Mouse (Mus musculus): ENCODE measurements at regions not wholly inside any gene's neighbourhood (a gene's known extent, or its start where the extent isn't known, plus 50 kb on each side); places are given as distances from the start of the nearest gene placed in this dataset.

DNA sequence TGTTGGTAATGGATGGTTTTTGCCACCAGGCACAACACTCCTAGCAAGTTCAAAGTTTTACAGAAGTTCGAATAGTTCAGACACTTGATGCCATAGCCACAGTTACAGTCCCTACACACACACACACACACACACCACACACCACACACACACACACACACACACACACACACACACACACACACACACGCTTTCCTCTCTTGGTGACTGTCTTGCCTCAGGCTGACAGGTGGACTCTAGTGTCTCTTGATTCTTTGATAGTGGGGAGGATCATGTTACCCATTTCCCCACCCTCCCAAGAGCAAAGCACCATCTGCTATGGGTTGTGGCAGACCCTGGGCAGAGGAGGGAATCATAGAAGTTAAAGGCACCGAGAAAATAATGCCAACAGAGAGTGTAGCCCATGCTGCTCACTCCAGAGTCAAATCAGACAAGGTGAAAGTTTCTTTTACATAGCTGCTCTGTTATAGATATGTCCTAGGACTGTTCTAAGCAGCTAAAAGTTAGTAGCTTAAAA, 75.9 kb downstream of the Klhl25 start:
- DNase-seq (ENCODE audit: low read depth): no peak

DNA sequence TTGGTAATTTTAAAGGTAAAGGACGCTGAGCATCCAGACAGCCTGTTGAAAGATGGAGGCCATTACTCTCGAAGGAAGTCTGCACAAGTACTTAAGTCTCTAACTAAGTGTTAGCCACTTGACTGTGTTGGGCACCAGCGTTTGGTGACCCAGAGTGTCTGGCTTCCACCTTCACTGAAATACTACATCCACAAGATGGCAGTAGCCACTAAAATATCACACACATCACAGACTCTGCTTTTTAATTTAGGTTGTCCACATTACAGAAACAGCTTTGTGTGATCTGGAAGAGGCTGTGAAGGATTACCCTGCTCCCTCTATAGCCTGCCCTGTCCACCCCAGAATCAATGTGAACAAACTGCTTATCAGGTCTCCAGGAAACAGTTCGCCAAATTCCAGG, 79.4 kb downstream of the Klhl25 start:
- DNase-seq (ENCODE audit: low read depth): peak; percentile 64

DNA sequence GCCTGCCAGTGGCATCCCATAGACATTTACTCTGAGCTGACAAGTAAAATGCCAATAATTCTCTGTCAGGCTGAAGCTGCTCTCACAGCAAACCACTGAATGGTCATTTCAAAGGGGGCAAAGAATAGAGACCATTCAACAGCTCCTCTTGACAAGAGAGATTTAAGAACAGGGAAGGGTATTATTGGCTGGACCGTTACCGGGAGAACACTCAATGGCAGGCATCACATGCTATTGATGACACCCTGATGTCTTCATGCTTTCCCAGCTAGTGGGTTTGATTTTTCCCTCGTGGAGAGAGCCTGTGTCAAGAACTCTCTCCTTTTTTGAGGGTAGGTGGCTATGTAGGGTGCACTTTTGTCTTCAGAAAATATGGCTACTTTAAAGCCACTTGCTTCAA, 95.7 kb downstream of the Klhl25 start:
- no peak for DNase-seq (ENCODE audit: low read depth)

DNA sequence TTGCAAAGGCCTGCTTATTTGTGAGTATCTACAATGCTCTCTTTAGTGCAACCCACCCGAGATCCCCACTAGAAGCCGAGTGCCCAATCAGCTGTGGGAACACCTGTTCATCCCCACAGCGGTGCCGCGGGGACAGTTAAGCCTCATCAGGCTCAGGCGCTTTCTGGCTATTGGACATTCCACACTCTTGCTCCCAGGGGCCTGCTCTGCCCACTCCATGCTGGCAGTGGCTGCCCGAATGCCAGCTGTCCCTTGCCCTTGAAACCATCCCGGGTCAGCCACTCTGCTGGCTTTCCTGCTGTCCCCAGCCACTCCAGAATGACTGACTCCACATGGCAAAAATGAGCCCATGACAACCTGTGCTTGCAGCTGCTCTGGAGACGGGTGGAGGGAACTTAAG, 107.6 kb downstream of the Klhl25 start:
- DNase-seq (ENCODE audit: low read depth): no peak

DNA sequence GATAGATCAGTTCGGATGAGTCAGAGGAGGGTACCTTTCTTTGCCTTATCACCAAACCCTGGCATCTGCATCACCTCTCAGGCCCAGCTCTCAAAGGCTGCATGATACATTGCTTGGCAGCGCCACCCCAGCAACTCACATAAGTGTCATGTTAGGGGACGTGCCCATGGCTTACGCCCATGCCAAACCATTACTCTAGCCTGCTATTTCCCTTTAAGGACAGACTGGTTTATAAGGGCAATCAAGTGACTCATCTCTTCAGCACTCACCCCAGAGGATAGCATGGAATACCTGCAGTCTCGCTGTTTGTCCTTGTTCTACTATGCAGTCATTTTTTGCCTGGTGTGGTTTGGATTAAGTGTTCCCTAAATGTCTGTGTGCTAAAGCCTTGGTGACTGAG, 109.3 kb downstream of the Klhl25 start:
- DNase-seq (ENCODE audit: low read depth): no peak

DNA sequence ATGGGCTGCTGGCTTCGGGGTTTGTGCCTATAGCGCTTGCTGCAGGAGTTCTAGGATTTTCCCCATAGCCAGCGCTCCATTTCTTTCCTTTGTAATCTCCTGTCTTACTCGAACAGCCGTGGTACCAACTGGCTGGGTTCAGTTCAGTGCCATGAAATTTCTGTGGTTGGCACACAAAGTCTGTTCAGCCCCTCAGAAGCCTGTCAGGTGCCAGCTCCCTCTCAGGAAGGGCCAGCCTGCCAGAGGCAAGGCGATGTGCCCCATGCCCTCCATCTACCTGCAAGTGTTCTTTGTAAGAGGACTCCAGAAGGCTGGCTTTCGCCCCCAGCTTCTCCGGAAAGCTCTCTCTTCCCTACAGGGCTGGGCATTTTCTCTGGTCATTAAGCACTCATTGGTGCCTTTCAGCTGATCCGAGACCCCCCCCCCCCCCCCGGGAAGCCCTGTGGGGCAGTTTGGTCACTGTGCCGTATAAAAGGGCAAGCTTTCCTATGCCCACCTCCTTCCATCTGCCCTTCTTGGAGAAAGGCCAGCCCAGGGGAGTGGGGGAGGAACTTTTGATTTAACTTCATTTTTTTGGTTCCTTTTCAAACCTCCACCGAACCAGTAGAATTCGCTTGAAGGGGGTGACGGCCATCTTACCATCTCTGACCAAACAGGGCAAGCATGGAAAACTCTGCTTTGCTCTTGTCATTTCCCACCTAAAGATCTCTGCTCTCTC, 112.0 kb downstream of the Klhl25 start:
- no peak for DNase-seq (ENCODE audit: low read depth)

DNA sequence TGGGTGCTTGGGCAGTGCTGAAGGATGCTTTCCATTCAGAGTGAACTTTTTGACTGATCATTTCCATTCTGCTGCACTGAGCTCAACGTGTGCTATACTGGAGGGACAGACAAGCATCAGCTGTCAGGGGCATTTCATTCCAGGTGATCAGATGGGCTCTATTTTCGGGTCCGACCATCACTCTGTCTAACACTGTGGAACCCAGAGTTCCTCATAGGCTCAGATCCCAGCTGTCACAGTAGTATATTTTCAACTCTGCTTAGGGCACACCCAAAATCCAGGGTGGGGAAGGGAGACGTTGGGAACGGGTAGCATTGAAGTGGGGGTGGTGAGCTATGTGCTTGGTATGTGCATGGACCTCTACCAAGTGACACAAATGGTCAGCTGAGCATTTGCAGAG, 120.1 kb downstream of the Klhl25 start:
- DNase-seq (ENCODE audit: low read depth): no peak

DNA sequence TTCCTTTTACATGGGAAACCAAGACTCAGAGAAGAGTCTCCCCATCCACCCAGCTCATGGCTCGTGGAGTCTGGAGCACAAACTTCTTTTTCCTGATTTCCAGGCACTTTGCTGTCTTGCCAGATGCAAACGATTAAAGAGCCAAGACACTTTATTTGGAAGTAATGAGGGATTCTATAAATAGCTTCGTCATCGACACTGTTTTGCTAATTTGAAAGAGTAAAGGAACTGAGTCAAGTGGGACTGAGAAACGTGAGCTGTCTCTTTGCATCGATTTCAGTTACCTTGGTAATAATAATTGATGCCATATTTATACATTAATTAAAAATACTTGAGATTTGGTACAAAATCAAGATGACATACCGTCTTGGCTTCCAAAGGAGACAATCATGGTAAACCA, 122.8 kb downstream of the Klhl25 start:
- no peak for DNase-seq (ENCODE audit: low read depth)

DNA sequence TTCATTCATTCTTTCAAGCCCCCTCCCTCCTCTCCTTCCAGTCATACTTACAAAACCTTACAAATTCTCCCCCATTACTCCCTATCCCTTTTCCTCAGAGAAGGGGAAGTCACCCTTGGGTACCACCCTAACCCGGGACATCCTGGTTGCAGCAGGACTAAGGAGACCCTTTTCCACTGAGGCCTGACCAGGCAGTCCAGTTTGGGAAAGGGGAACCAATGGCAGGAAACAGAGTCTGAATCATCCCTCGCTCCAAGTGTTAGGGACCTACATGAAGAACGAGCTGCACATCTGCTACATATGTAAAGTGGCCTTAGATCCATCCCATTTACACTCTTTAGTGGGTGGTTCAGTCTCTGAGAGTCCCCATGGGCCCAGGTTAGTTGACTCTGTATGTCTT, 123.6 kb downstream of the Klhl25 start:
- no peak for DNase-seq (ENCODE audit: low read depth)

DNA sequence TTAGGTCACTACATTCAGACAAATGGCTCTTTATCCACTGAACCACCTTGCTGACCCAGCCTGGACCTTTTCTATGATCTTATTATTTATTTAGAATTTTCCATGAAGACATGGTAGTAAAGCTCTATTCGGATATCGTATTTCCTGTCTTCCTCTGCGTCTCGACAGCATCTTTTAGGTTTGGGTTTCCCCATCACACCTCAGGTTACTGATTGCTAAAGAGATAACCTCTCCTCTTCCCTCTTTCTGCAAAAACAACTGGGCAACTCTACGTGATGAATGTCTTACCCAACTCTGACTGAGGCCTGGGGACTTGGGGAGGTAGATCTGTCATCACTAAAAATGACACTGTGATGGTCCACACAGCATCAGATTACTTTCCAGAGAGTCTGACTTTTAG, 133.4 kb downstream of the Klhl25 start:
- no peak for DNase-seq (ENCODE audit: low read depth)

DNA sequence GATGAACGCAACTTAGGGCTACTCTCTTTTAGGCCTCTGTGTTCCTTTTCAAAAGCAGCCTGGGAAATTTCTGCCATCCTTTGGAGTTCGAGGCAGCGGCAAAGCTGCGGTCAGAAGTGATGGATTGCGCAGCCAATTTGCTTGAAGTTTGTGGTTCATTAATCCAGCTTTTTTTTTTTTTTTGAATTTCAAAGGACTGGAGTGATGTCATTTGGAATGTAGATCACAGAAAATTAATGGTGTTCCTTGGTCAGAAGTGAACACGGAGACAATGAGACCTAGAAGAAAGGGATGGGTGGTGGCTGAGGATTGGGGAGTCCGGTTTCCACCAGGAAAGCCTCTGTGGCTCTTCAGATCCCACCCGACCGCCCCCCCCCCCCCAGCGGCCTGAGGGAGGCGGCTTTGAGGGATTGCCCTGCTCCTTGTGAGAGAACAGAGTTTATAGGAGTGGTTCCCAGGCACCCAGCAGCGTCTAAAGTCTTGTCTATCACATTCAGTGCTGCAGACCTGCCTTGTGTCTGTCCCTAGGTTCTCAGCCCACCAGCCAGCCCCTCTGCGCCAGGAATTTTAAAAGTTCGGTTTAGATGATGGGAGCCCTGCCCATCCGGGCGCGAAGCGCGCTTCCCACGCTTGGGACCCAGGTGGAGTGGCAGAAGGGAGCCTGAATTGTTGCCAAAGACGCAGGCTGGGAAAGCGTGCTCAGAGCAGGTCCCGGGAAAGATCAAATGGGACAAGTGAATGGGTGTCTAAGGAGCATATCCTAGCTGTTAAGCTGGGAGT, 135.1 kb downstream of the Klhl25 start:
- no peak for DNase-seq (ENCODE audit: low read depth)

DNA sequence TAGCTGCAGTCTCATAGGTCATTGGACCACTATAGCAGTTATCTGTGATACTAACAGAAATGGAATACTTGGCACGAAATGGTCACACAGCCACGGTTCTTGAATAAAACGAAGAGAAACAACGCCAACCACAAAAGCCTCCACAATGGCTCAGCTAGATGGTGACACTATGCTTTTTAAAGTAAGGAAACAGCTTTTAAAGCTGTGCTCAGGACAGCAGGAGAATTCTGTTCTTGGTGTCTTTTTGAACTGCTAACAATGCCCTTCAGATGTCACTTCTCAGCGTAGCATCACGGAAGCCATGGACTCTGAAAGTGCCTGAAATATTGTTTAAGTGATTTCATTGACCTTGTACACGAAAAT, 135.7 kb downstream of the Klhl25 start:
- no peak for DNase-seq (ENCODE audit: low read depth)

DNA sequence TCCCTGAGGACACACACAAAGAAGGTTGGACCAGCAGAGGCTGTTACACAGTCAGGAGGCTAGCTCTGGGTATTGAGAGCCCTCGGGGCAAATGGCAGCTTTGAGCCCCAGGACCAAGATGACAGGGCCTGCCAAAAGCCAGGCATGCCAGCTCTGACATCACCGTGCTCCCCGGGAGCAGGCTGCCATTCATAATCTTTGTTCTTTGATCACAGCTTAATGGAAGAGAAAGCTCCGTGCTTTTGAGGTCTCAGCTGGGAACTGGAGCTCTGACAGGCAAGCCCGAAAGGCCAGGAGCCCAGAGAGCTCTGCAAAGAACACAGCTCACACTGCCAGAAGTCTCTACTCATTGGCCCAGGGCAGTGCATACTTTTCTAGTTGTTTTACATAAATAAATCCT, 150.7 kb downstream of the Klhl25 start:
- no peak for DNase-seq (ENCODE audit: low read depth)

DNA sequence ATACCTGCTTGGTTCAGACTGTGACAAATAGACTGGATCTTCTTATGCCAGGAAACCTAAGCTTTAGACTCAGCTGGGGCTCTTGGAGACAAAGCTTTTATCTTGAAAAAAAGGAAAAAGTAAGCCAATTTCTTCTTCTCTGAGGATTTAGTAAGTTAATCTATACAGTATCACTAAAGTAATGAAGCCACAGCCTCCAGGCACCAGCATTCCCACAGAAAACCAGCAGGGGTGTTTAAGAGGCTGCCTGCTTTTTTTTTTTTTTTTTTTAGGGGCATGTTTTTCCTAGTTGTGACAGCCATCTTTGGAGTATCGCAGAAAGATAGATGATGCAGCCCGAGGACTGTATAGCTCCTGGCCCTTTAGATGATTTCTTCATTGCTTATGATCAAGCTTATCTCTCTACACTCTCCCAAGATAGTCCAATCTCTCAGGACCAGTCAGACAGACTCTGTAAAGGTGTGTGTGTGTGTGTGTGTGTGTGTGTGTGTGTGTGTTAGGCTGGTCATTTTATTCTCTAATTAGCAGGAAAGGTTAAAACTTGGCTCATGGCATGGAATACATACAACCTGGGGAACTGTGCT, 151.3 kb downstream of the Klhl25 start:
- no peak for DNase-seq (ENCODE audit: low read depth)

DNA sequence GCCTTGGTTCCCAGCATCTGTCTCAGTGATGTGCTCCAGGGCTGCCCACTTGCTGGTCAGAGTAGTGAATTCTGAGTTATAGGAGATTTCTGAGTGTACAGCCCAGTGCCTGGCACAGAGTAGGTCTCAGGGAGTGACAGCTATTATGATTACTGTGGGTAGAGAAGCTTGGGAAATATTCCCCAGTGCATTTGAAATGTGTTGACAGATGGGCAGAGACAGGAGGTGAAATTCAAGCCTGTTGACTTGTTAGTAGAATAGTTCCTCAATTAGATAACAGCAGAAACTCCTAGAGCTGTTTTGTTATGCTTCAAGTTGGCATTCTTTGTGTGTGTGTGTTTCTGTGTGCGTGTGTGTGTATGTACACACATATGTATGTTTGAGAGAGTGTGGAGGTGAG, 152.9 kb downstream of the Klhl25 start:
- no peak for DNase-seq (ENCODE audit: low read depth)

DNA sequence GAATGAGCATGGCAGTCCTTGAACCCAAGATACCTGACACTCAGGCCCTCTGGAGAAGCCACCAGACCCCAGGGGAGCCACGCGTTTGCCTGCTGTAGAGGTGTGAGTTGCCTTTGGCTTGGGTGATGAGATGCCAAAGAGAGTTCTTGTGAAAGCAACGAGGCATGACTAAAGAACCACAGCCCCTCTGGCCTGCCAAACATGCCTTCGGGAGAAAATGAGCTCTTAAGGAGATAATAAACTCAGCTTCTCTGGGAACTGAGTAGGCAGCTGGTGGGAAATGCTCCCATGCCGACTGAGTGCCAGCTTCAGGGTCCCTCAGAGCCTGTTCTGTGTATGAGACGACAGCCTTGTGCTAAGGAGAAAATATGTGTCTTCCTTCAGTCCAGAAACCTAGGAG, 160.1 kb downstream of the Klhl25 start:
- no peak for DNase-seq (ENCODE audit: low read depth)

DNA sequence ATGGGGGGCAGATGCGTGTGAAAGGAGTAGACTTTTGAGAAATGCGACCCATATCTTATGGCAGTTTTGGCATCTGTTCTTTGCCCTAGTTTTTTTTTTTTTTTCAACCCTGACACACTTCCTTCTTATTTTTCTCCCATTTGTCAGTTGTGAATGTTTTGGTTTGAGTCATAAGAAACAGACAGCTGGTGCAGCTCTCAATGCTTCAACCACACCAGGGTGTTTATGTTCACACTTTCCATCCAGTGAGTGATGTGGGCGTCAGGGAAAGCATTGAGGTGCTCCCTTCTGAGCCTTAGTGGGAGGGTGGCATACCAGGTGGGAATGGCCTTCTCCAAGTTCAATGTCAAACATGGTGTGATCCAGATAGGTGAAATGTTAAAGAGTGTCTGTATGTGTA, 181.9 kb upstream of the Agbl1 start:
- DNase-seq (ENCODE audit: low read depth): no peak

DNA sequence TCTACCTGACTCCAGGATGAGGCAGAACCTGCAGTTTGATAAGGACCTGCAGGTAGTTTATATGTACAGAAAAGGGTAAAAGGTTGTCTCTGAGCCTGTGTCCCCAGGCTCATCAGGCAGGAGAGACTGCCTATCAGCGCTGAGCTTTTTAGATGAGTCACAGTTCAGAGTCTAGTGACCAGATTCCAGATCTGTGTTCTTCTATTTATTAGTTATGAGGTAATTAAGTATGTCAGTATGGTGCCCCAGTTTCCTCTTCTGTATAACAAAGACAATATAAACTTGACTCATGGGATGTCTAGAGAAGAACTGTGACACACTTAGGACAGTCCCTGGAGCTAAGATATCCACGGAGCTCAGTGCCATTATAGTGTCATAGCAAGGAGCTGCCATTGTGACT, 180.3 kb upstream of the Agbl1 start:
- DNase-seq (ENCODE audit: low read depth): peak; percentile 19

DNA sequence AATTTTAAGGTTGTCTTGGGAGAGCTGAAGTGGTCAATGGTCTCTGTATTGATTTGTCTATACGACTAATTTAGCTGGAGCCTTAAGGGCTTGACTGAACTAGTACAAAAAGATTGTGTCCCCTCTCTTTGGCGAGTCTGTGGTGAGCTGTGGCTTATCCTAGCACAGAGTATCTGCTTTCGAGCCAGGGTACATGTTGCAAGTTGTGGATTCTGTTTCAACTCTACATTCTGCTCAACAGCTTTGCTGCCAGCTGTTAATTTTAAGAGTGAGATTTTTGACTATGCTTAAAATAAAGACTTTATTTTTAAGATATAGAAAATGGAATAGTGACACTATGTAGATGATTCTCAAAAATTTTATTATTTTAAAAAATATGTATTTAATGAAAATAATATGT, 175.8 kb upstream of the Agbl1 start:
- DNase-seq (ENCODE audit: low read depth): no peak

DNA sequence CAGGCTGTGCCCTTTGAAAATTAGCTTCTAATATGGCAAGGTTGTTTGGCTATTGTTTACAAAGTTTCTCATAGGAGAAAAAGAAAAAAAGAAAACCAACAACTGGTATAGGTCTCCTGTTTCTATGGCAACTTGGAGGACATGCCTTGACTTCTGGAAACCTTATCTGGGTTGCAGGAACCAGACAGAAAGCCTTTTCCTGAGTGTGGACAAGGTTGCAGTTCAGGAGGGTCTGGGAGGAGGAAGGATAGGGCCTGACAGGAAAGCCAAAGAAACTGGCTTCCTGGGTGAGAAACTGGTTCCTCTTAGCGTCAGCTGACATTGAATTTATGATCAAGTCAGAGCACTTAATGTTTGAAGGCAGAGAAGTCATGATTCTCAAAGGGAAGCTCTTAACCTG, 130.5 kb upstream of the Agbl1 start:
- DNase-seq (ENCODE audit: low read depth): peak; percentile 58

DNA sequence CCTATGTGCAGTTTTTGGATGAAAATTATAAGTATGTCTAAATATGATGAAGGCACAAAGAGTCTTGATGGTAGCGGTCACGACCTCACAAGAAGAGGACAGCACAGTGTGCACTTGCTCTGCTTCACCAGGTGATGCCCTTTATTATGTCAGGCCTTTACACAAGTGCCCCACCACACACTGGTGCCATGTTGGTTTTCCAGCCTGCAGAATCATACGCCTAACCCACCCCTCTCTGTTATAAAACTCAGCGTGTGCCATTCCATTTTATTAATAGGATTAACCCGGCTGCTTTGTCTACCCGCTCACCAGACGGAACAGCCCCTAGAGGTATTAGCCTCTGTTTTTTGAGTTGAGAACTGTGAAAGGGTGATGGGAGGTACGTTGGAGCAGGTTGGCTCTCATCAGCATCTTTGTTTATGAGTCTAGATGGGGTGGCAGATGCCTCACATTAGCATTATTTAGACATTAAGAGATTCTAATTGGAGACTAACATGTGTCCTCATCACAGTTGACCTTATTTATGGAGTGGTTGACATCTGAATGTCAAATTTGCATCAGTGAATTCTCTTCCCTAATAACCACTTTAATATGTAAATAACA, 108.3 kb upstream of the Agbl1 start:
- no peak for DNase-seq (ENCODE audit: low read depth)

DNA sequence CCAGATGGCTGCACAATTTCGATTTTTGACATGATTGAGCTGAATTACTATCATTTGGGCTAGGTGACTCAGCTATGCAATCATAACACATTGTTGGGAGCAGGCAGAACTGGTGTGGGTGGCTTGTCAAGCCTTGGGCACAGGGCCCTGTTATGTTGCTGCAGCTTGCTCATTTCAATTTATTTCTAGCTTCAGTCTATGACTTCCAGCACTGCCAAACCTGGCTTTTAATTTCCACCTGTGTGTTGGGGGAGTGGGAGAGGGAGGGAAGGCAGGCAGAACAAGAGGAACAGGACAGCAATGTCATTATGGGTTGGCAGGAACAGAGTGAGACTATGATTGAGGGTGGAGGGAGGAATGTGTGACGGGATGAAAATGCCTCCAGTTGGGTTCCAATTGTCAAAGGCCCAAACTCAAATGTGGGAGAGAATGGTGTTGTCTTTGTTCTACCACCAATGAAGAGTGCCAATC, 102.0 kb upstream of the Agbl1 start:
- DNase-seq (ENCODE audit: low read depth): no peak

DNA sequence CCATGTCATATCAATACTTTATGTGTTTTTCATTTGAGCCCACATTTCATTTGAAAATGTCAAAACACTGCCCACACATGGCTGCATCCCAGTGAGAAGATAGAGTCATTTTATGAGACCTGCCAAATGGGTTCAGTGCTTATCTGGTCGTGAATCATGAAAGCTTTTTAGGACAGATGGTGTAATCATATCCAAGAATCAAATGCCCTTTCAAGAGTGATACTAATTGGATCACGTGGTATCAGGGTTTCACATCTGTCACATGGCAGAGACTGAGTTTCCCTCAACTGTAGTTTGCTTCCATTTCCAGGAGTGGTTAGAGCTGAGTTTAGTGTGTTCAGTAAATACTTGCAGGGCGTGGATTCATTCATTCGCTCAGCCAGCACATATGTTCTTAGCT, 87.2 kb upstream of the Agbl1 start:
- no peak for DNase-seq (ENCODE audit: low read depth)
